Mouse (Mus musculus) adrenal gland, postnatal 14 days (tissue): ENCODE data around the gene Tmem126a. TPM values are rescaled to one million over a fixed set of nuclear protein-coding genes. Genes with fewer than 3 reads are reported as not detected.

Experiments used
- DNase-seq: peaks from one replicate; pipeline ENCODE4 v3.0.0; 2021; ENCODE audit warnings: mixed read lengths
- long read RNA-seq, 2 experiments: library from polyadenylated mRNA; stranded (forward); transcript quantifications; one replicate each; pipeline ENCODE4 v2.0.0; 2021
- total RNA-seq: library from RNA; stranded (reverse); gene quantifications from 2 replicates; pipeline ENCODE4 v1.2.3, GENCODE M21; 2021

The Tmem126a gene
- 66.4 and 68.2 TPM in 2 replicates for total RNA-seq
- long read RNA-seq, experiment 1, transcript Tmem126a-202 (5 exons, 756 nt): minor isoform, 5 of 57 reads
- long read RNA-seq, experiment 1, transcript Tmem126a-201 (5 exons, 799 nt): major isoform, 45 of 57 reads
- long read RNA-seq, experiment 1, partial matches to known transcripts: 2 of 57 reads
- long read RNA-seq, experiment 1, other reads (novel, unspliced or antisense): 4 of 57 reads
- long read RNA-seq, experiment 2, transcript Tmem126a-202 (5 exons, 756 nt): minor isoform, 8 of 64 reads
- long read RNA-seq, experiment 2, transcript Tmem126a-201 (5 exons, 799 nt): major isoform, 50 of 64 reads
- long read RNA-seq, experiment 2, partial matches to known transcripts: 2 of 64 reads
- long read RNA-seq, experiment 2, other reads (novel, unspliced or antisense): 2 of 64 reads

- peak; percentile 92 for DNase-seq
These were observed at the start of gene Tmem126a for GRCm38 (mm10) chr7:90456845-90457468. Gene Tmem126a, minus strand, starts transcription at chr7:90457229.

- no peak for DNase-seq
These were observed 25.6 kb upstream of the Tmem126a start for GRCm38 (mm10) chr7:90482607-90483006.

DNA sequence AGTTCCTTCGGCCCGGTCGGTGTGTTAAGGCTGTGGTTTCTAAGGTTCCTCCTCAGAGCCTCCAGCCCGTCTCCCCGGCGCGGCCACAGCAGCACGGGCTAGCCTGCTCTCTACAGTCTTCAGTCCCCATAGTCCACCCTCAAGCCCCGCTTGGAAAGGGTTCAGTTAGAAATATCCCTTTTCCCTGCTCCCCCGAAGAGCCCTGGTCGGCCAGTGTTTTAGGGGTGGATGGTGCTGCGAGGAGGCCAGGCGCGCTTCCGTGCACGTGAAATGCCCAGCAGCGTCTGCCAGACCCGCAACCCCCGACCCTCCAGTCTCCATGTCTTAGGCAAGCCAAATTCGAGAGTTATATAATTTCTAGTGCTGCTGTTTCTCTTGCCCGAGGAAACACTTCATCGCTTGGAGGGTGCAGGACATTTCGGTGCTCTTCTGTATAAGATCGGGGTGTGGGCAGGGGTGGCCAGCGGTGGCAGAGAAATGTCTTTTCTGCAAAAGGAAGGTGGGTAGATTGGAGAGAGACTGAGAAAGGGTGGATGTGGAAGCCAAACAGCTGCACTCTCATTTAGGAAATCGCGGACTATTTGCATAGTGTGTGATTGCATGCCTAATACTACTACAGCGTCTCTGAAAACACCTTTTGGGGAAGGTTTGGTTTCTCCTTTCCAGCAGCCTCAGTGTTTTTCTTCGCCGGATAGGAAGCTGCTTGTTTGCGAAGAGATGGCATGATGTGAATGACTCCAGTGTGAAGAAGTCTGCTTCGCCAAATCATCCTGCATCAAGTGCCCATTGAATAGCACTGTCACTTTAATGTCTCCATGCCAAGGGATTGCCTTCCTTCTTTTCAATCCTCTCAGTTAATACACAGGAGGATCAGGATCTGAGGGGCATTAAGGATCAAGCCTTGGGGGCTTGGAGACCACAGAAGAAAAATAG is 19.6 kb upstream of the Tmem126a start, which contains the start of gene Dlg2:
Gene Dlg2 (plus strand): TSS at position 360 of the 933 bp plus-strand sequence.
- peak; percentile 16 for DNase-seq

GRCm38 (mm10) chr7:90475793-90476312 is 18.8 kb upstream of the Tmem126a start, which contains the start of gene Tmem126b:
Gene Tmem126b, minus strand, starts transcription at chr7:90476001.
- DNase-seq: peak; percentile 99

- DNase-seq: no peak
These were observed 16.5 kb upstream of the Tmem126a start for GRCm38 (mm10) chr7:90473511-90473910.

- DNase-seq: no peak
These were observed 4.4 kb upstream of the Tmem126a start for GRCm38 (mm10) chr7:90461441-90461840.

- DNase-seq: peak; percentile 68
These were observed 3.9 kb upstream of the Tmem126a start for GRCm38 (mm10) chr7:90460930-90461329.

DNA sequence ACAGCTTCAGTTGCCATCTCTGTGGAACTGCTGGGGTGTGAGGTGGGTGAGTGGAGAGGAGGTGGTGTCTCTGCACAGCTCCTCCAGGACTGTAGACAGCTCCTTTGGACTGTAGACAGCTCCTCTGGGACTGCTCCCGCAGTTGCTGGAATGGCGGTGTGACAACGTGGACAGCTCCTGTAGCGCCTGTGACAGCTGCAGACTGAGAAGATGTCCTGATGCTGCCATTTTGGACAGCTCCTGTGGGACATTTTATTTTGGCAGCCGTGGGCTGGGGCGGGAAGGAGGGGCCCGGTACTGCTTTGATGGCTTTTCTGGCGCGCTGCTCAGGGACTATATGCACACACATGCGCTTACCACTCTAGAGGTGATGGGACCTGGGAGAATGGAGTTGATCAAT is 3.3 kb upstream of the Tmem126a start:
- DNase-seq: peak; percentile 29

- peak; percentile 38 for DNase-seq
These were observed 488 bp upstream of the Tmem126a start for GRCm38 (mm10) chr7:90457517-90457916.

GRCm38 (mm10) chr7:90456149-90456844 is 732 bp downstream of the Tmem126a start:
- no peak for DNase-seq

DNA sequence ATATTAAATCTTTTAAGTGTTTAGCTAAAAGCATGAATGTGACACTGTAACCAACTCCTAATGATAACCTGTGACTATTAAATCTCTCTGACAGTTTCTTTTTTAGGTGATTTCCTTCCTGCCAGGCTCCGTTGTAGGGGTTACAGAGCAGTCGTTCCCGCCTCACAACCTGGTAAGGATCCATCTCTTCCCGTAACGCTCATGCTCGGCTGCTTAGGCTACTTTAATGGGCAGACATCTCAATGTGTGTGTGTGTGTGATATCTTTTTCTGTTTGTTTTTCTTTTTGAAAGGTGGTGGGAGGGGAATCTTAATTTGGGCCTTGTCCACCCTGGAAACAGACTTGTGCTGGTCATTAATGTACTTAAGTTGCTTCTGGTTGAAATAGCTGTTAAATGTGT is 12.8 kb downstream of the Tmem126a start:
- DNase-seq: no peak

GRCm38 (mm10) chr7:90443101-90444091 is 13.6 kb downstream of the Tmem126a start:
- peak; percentile 87 for DNase-seq

GRCm38 (mm10) chr7:90442518-90443080 is 14.4 kb downstream of the Tmem126a start, which contains the start of gene Crebzf:
Gene Crebzf, plus strand, starts transcription at chr7:90442729.
- DNase-seq: peak; percentile 98

GRCm38 (mm10) chr7:90442070-90442469 is 15.0 kb downstream of the Tmem126a start:
- no peak for DNase-seq

GRCm38 (mm10) chr7:90440044-90440443 is 17.0 kb downstream of the Tmem126a start:
- DNase-seq: no peak

- no peak for DNase-seq
These were observed 24.8 kb downstream of the Tmem126a start for GRCm38 (mm10) chr7:90432221-90432620.

DNA sequence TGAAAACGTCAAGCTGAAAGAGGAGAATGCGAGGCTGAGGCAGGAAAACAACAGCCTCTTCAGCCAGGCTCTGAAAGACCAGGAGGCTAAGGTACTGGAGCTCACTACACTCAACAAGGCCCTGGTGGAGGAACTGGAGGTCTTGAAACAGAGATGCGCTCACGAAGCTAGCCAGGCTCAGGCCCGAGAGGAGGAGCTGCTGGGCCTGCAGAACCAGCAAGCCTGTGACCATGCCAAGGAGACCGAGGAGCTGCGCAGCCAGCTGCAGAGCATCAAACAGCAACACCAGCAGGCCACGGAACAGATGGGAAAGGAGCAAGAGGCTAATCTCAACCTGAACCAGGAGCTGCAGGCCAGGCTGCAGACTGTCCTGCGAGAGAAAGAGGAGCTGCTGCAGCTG is 30.0 kb downstream of the Tmem126a start:
- DNase-seq: peak; percentile 11

- peak; percentile 88 for DNase-seq
These were observed 30.7 kb downstream of the Tmem126a start, which contains the start of gene Ccdc89 for GRCm38 (mm10) chr7:90426020-90427001. Gene Ccdc89, plus strand, starts transcription at chr7:90426577.
